Mouse (Mus musculus) liver, embryonic 18 days (tissue): Measurements from ENCODE around the gene Tcp1. TPM values are rescaled to one million over a fixed set of nuclear protein-coding genes. Genes with fewer than 3 reads are reported as not detected.

Experiments used
- polyA plus RNA-seq: library from polyadenylated mRNA; depleted of rRNA; stranded (reverse); fragments of >200 nt; gene quantifications from 2 replicates; pipeline ENCODE4 v1.2.3, GENCODE M21; 2012; rRNA removed

Gene Tcp1
- 70.9 and 77.0 TPM in 2 replicates for polyA plus RNA-seq

DNA sequence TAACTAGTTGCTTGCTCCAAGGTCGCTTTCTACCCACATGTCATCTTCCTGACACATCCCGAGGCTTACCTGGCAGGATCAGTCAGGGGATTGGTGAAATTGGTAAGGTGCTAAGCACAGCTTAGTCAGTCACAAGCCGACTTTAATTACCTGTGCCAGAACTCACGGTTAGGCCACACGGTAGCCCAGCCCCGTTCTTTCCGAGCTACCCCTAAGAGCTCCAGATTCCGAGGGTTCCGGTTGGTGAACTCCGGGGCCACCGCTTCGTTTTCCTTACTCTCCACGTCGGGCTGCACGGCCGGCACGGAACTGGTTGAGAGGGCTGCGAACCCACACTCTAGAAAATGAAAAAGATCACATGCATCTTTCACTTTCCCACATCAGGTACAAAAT, at the start of gene Tcp1:
Tcp1 (plus strand) TSS at position 214 of the 393 bp plus-strand sequence.

DNA sequence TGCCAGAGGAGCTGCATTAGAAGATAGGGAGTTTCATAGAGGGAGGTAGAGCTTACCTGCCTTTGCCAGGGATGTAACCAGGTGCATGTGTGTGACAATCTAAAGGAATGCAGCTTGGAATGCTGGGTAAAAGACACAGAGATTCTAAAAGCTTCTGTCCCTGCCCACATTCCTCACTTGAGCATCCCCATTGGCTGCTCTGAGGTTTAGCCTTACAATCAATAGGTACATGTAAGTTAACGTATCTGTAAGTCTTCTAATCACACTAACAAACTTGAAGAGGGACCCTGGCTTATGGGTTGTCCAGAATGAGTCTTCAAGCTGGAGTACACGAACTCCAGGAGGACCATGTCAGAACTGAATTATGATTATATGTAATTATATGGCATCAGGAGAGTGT, 47.5 kb upstream of the Tcp1 start, which contains the start of gene Mas1:
Mas1 (minus strand) TSS at position 101 of the 400 bp plus-strand sequence.

DNA sequence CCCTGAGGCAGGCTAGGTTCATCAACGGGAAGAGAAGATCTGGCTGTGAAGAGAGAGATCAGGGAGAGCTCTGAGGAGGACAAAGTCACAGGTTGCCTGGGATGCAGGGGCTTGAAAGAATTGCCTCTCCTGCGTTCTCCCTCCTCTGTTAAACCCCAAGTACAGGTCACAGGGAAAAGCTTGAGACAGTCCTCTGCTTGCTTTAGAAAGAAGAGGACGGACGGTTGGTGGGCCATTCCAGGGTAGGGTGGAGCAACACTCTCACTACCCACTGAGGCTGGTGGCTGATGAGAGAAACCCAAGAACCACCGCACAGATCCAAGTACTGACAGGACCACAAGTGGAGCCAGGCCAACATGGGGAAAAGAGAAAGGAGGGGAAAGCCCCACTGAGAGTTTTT, 39.8 kb upstream of the Tcp1 start, which contains the start of gene Mrgprh:
Mrgprh (plus strand) TSS at position 301 of the 400 bp plus-strand sequence.

DNA sequence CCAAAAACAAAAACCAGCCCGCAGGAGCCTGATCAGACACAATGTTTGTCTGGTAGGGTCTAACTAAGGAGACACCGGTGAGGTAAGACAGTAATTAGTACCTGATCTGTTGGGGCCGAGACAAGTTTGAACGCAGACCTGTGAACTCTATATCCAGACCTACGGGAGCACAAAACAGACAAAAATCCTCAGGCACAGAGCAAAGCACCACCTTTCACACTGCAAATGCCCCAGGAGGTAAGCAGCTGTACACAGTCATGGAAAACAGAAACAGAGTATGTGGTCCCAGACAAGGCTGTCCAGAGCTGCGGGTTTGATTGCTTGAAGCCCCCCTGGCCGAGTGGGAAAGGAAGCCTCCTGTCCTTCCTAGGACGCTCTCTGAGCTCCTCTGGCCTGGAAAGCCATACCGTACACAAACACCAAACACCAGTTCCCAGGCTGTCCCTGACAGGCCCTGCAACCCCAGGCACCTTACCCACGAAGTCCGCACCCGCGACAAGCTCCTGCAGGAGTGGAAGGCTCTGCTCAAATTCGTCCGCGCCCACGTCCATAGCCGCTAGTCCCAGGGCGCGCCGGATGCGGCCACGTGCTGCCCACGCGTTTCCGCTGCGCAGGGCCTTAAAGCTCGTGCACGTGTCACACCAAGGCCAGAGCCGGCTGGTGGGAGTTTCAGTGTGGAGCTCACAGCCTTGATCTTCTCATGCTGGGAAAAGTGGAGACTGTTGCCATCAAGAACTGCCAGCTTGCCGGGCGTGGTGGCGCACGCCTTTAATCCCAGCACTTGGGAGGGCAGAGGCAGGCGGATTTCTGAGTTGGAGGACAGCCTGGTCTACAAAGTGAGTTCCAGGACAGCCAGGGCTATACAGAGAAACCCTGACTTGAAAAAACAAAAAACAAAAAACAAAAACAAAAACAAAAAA, 5.9 kb upstream of the Tcp1 start, which contains the start of gene Pnldc1:
Pnldc1 (minus strand) TSS at position 870 of the 920 bp plus-strand sequence.

GRCm38 (mm10) chr17:12915881-12916583, 531 bp downstream of the Tcp1 start, which contains the start of gene Mrpl18:
Gene Mrpl18, minus strand, starts transcription at chr17:12916345.

GRCm38 (mm10) chr17:12940151-12940805, 24.8 kb downstream of the Tcp1 start, which contains the start of gene Acat3:
Gene Acat3, minus strand, starts transcription at chr17:12940600.

GRCm38 (mm10) chr17:12960331-12960873, 44.9 kb downstream of the Tcp1 start, which contains the start of gene Acat2:
Gene Acat2, minus strand, starts transcription at chr17:12960747.

Other genes starting within 250 kb of the Tcp1 start
- gene Slc22a1, start 239.9 kb upstream of the Tcp1 start, polyA plus RNA-seq: 0.32 and 1.2 TPM in 2 replicates
- 11.6 and 14.6 TPM in 2 replicates for gene Igf2r, start 146.0 kb upstream of the Tcp1 start, polyA plus RNA-seq
- gene Mas1, start 47.6 kb upstream of the Tcp1 start, polyA plus RNA-seq: 0.27 and 0.38 TPM in 2 replicates
- gene Mrgprh, start 39.7 kb upstream of the Tcp1 start, polyA plus RNA-seq: 0.02 TPM in 1 of 2 replicates, not detected in the other
- gene Pnldc1, start 5.5 kb upstream of the Tcp1 start, polyA plus RNA-seq: 0.46 and 0.55 TPM in 2 replicates
- gene Mrpl18, start 644 bp downstream of the Tcp1 start, polyA plus RNA-seq: 34.3 and 39.2 TPM in 2 replicates
- 19.5 and 24.5 TPM in 2 replicates for gene Acat3, start 24.9 kb downstream of the Tcp1 start, polyA plus RNA-seq
- 42.8 and 51.3 TPM in 2 replicates for gene Acat2, start 45.0 kb downstream of the Tcp1 start, polyA plus RNA-seq
- 20.2 and 22.4 TPM in 2 replicates for gene Wtap, start 78.5 kb downstream of the Tcp1 start, polyA plus RNA-seq
- gene Sod2, start 91.1 kb downstream of the Tcp1 start, polyA plus RNA-seq: 153 and 171 TPM in 2 replicates
- 0.03 TPM in 1 of 2 replicates, not detected in the other for gene Gpr31b, start 136.6 kb downstream of the Tcp1 start, polyA plus RNA-seq
- 0.04 and 0.06 TPM in 2 replicates for gene Tcp10b, start 145.4 kb downstream of the Tcp1 start, polyA plus RNA-seq
- 0.05 TPM in 2 replicates for gene Unc93a, start 216.1 kb downstream of the Tcp1 start, polyA plus RNA-seq